Mouse (Mus musculus): ENCODE data around the gene Dennd1a. TPM values are rescaled to one million over a fixed set of nuclear protein-coding genes. Genes with fewer than 3 reads are reported as not detected.
"Not testable (repeated sequence)": the region's sequence is repeated elsewhere in the genome, so short reads cannot be mapped to it uniquely, and the experiment has no call there.

Gene Dennd1a
- polyA plus RNA-seq, 1 experiment from 2014 or later = 10.3 TPM

DNA sequence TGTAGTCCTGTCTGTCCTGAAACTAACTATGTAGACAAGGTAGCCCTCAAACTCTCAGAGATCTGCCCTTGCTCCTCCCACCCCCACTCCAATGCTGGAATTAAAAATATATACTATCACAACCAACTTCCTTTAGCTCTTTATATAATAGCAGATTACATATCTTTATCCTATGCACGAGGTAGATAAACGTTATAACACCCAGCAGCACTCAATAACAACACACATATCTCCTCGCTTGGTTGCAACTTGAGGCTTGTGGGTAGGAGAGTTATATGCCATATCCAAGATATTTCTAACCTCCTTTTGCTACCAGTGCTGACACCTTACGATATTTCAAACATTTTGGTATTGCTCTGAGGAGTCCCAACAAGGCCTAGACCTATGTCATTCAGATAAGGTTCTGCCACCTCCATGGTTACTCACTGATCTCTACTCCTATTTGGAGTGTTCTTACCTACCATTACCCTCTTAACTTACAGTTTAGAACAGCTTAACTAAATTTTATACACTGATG is 346.3 kb downstream of the Dennd1a start:
- H3K4me3 ChIP-seq (ENCODE audit: low read depth, low read length) = no peak overlapping the region
- TF ChIP-seq CTCF (IDR thresholded peaks at IDR 0.05; ENCODE audit: low read depth) = no peak
- no peak overlapping the region for H3K27ac ChIP-seq (ENCODE audit: low read depth, low read length)
- H3K9me3 ChIP-seq (ENCODE audit: control insufficient read depth) = no peaks in the 10 kb centered on the region
- H3K4me2 ChIP-seq (replicated peaks; ENCODE audit: low read depth) = no peak overlapping the region
- 0 out of 2 replicates have a peak, but pooled peaks cover 4% of the 10 kb centered on the region for H3K36me3 ChIP-seq (ENCODE audit: control insufficient read depth, insufficient read depth)
- no peaks in the 10 kb centered on the region for H3K4me1 ChIP-seq (replicated peaks; ENCODE audit: control insufficient read depth, insufficient read depth, low read length)
- H3K27me3 ChIP-seq (replicated peaks; ENCODE audit: control insufficient read depth, insufficient read depth, low read length) = no peaks in the 10 kb centered on the region
- no peak overlapping the region for H3K9ac ChIP-seq (ENCODE audit: low read depth, low read length)
- ATAC-seq = no peak
- WGBS = 83% methylated on average over 4 of the region's 4 CpGs

DNA sequence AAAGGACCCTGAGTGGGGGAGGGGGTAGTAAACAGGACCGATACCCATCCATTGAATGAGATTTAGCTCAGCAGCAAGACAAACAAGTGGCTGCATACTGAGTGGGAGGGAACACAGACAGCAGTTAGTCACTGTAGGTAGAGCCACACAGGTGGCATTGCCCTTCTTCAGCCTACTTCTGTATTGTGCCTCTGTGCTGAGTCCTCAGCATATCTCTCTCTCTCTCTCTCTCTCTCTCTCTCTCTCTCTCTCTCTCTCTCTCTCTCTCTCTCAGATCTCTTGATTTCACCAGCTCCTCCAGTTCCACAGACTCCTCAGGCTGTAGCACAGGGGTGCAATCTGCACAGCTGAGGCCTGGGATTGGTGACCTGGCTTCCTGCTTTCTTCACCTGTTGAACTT is 347.2 kb downstream of the Dennd1a start:
- no peak for ATAC-seq
- H3K9me3 ChIP-seq (ENCODE audit: control insufficient read depth) = no peaks in the 10 kb centered on the region
- no peak overlapping the region for H3K4me3 ChIP-seq (ENCODE audit: low read depth, low read length)
- 53% methylated on average over 1 of the region's 1 CpGs for WGBS
- no peak overlapping the region for H3K9ac ChIP-seq (ENCODE audit: low read depth, low read length)
- H3K27me3 ChIP-seq (replicated peaks; ENCODE audit: control insufficient read depth, insufficient read depth, low read length) = no peaks in the 10 kb centered on the region
- TF ChIP-seq CTCF (IDR thresholded peaks at IDR 0.05; ENCODE audit: low read depth) = no peak
- H3K27ac ChIP-seq (ENCODE audit: low read depth, low read length) = no peak overlapping the region
- H3K4me1 ChIP-seq (replicated peaks; ENCODE audit: control insufficient read depth, insufficient read depth, low read length) = no peaks in the 10 kb centered on the region
- H3K4me2 ChIP-seq (replicated peaks; ENCODE audit: low read depth) = no peak overlapping the region
- H3K36me3 ChIP-seq (ENCODE audit: control insufficient read depth, insufficient read depth) = 0 out of 2 replicates have a peak, but pooled peaks cover 9% of the 10 kb centered on the region

- not testable (repeated sequence) for H3K9me3 ChIP-seq (ENCODE audit: control insufficient read depth); H3K9ac ChIP-seq (ENCODE audit: low read depth, low read length); H3K4me2 ChIP-seq (replicated peaks; ENCODE audit: low read depth); H3K4me1 ChIP-seq (replicated peaks; ENCODE audit: control insufficient read depth, insufficient read depth, low read length); ATAC-seq; H3K27me3 ChIP-seq (replicated peaks; ENCODE audit: control insufficient read depth, insufficient read depth, low read length); H3K4me3 ChIP-seq (ENCODE audit: low read depth, low read length); H3K27ac ChIP-seq (ENCODE audit: low read depth, low read length)
- 0 out of 2 replicates have a peak, but pooled peaks cover 16% of the 10 kb centered on the region for H3K36me3 ChIP-seq (ENCODE audit: control insufficient read depth, insufficient read depth)
- 71% methylated on average over 2 of the region's 4 CpGs for WGBS
Observed at GRCm38 (mm10) chr2:37936922-37937321, 350.3 kb downstream of the Dennd1a start.

DNA sequence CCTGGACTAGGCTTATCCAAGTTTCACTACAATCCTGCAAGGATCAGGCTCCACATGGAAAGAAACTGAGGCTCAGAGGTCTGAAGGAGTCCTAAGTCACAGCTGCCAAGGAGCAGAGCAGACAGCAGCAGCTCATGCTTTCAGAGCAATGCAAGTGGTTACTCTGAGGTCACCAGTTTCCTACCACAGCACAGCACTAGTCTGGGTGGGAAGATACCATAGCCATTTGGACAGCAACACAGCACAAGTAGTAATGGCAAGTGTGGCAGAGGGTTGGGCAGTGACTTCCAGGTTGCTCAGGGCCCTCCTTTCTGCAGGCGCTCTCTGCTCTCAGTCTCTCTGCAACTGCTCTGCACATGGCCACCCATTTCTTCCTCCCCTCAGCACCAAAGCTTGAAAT is 354.9 kb downstream of the Dennd1a start:
- Histone ChIP-seq H3K9me3 (ENCODE audit: control insufficient read depth) (no peaks in the 10 kb centered on the region), H3K27me3 (replicated peaks; ENCODE audit: control insufficient read depth, insufficient read depth, low read length) (no peaks in the 10 kb centered on the region), H3K9ac (ENCODE audit: low read depth, low read length) (no peak overlapping the region), H3K27ac (ENCODE audit: low read depth, low read length) (no peak overlapping the region), H3K36me3 (ENCODE audit: control insufficient read depth, insufficient read depth) (0 out of 2 replicates have a peak, but pooled peaks cover 18% of the 10 kb centered on the region), H3K4me3 (ENCODE audit: low read depth, low read length) (no peak overlapping the region), H3K4me2 (replicated peaks; ENCODE audit: low read depth) (no peak overlapping the region), H3K4me1 (replicated peaks; ENCODE audit: control insufficient read depth, insufficient read depth, low read length) (no peaks in the 10 kb centered on the region)
- no peak for TF ChIP-seq CTCF (IDR thresholded peaks at IDR 0.05; ENCODE audit: low read depth)
- 100% methylated on average over 1 of the region's 1 CpGs for WGBS
- no peak for ATAC-seq

- Histone ChIP-seq H3K4me1 (replicated peaks; ENCODE audit: control insufficient read depth, insufficient read depth, low read length) (no peaks in the 10 kb centered on the region), H3K27ac (ENCODE audit: low read depth, low read length) (no peak overlapping the region), H3K4me3 (ENCODE audit: low read depth, low read length) (no peak overlapping the region), H3K4me2 (replicated peaks; ENCODE audit: low read depth) (no peak overlapping the region), H3K9me3 (ENCODE audit: control insufficient read depth) (no peaks in the 10 kb centered on the region), H3K36me3 (ENCODE audit: control insufficient read depth, insufficient read depth) (0 out of 2 replicates have a peak, but pooled peaks cover 15% of the 10 kb centered on the region), H3K27me3 (replicated peaks; ENCODE audit: control insufficient read depth, insufficient read depth, low read length) (no peaks in the 10 kb centered on the region), H3K9ac (ENCODE audit: low read depth, low read length) (no peak overlapping the region)
- 64% methylated on average over 5 of the region's 5 CpGs for WGBS
- TF ChIP-seq CTCF (IDR thresholded peaks at IDR 0.05; ENCODE audit: low read depth) = no peak
- no peak for ATAC-seq
Observed at GRCm38 (mm10) chr2:37931018-37931930, 355.9 kb downstream of the Dennd1a start.

DNA sequence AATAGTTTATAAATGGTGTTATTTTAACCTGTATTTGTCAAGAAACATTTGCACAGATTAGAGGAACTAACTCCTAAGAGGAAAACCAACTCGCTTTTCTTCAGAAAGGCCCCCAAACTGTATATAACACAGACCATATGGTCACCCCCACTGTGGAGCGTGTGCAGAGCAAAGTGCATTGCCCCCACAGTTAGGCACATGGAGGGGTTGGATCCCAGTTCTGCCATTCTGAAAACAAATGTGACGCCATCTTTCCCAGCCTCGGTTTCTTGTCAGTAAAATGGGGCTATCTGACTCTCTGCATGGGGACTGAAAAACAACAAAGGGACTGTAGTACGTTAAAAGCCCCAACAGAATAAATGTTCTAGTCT is 361.1 kb downstream of the Dennd1a start:
- no peak for TF ChIP-seq CTCF (IDR thresholded peaks at IDR 0.05; ENCODE audit: low read depth)
- no peak for ATAC-seq
- 74% methylated on average over 5 of the region's 5 CpGs for WGBS

More for the DNA sequence above, 361.1 kb downstream of the Dennd1a start:
- Histone ChIP-seq H3K4me2 (replicated peaks; ENCODE audit: low read depth) (no peak overlapping the region), H3K27ac (ENCODE audit: low read depth, low read length) (no peak overlapping the region), H3K36me3 (ENCODE audit: control insufficient read depth, insufficient read depth) (no peaks in the 10 kb centered on the region), H3K4me3 (ENCODE audit: low read depth, low read length) (no peak overlapping the region), H3K9me3 (ENCODE audit: control insufficient read depth) (no peaks in the 10 kb centered on the region), H3K9ac (ENCODE audit: low read depth, low read length) (no peak overlapping the region), H3K27me3 (replicated peaks; ENCODE audit: control insufficient read depth, insufficient read depth, low read length) (no peaks in the 10 kb centered on the region), H3K4me1 (replicated peaks; ENCODE audit: control insufficient read depth, insufficient read depth, low read length) (no peaks in the 10 kb centered on the region)
